Mouse (Mus musculus): ENCODE measurements at regions not wholly inside any gene's neighbourhood (a gene's known extent, or its start where the extent isn't known, plus 50 kb on each side); places are given as distances from the start of the nearest gene placed in this dataset.

DNA sequence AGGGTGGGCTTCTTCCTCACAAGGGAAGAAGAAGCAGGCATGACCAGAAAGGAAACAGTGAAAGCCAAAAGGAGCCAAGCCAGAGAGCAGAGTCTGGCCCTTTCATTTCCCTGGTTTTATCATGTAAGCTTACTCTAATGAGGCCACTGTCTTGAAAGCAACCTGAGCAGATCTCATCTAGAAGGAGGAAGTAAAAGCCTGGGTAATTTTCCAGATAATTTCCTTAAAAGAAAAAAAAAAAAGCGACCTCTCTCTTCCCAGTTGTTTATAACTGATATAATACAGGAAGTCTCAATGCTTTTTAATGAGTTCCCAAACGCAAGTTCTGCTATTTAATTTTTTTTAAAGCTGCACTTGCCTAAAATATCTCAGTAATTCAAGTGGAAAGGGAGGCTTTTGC lies 100.4 kb upstream of the Klf7 start:
- TF ChIP-seq POLR2A (IDR thresholded peaks at IDR 0.05; ENCODE audit: low read depth, low read length): no peak
- TF ChIP-seq CTCF (conservative IDR thresholded peaks at IDR 0.05 in 1 of 2, IDR thresholded peaks at IDR 0.05 in 1 of 2; ENCODE audit: low read depth in 2 of 2, low read length in 2 of 2): no peak
- TF ChIP-seq KAT2A (IDR thresholded peaks at IDR 0.05; ENCODE audit: insufficient replicate concordance, low read length): no peak
- no peak for TF ChIP-seq MXI1 (IDR thresholded peaks at IDR 0.05; ENCODE audit: low read depth, low read length)
- peak; percentile 72 for TF ChIP-seq ZNF384 (IDR thresholded peaks at IDR 0.05; ENCODE audit: low read depth, low read length)
- no peak for TF ChIP-seq JUND (conservative IDR thresholded peaks at IDR 0.05; ENCODE audit: low read depth, low read length)
- TF ChIP-seq HCFC1 (IDR thresholded peaks at IDR 0.05; ENCODE audit: low read depth, low read length): no peak
- no peak for TF ChIP-seq ZMIZ1 (IDR thresholded peaks at IDR 0.05; ENCODE audit: low read depth, low read length)
- no peak for TF ChIP-seq USF2 (conservative IDR thresholded peaks at IDR 0.05; ENCODE audit: low read depth, low read length)
- TF ChIP-seq ELF1 (IDR thresholded peaks at IDR 0.05; ENCODE audit: low read depth, low read length): no peak
- no peak for TF ChIP-seq TCF12 (IDR thresholded peaks at IDR 0.05; ENCODE audit: low read depth, low read length)

Measured in CH12.LX (cell line).